Mouse (Mus musculus) liver, embryonic 15.5 days (tissue): ENCODE measurements at regions not wholly inside any gene's neighbourhood (a gene's known extent, or its start where the extent isn't known, plus 50 kb on each side); places are given as distances from the start of the nearest gene placed in this dataset.

Source experiments
- ATAC-seq: fragments of 200-750 bp; cut with Nextera tagmentation; 2 replicates; pipeline ENCODE4 v1.8.0; 2017; ENCODE audit warnings: moderate number of reproducible peaks, mild to moderate bottlenecking, moderate library complexity; ENCODE audit not compliant: insufficient read depth
- H3K27ac ChIP-seq: fragments of 300-500 bp; sonication (generic); replicated peaks from 2 replicates; pipeline ENCODE4 v1.5.1; 2015; ENCODE audit warnings: mild to moderate bottlenecking, inconsistent platforms
- H3K27me3 ChIP-seq: fragments of 300-500 bp; sonication (generic); 2 replicates; pipeline ENCODE4 v1.6.1; 2015; ENCODE audit warnings: mild to moderate bottlenecking, inconsistent platforms
- H3K36me3 ChIP-seq: fragments of 300-500 bp; sonication (generic); replicated peaks from 2 replicates; pipeline ENCODE4 v1.6.1; 2015; ENCODE audit warnings: moderate library complexity, mild to moderate bottlenecking, inconsistent platforms
- H3K4me1 ChIP-seq: fragments of 300-500 bp; sonication (generic); replicated peaks from 2 replicates; pipeline ENCODE4 v1.6.1; 2015; ENCODE audit warnings: inconsistent platforms
- H3K4me2 ChIP-seq: fragments of 300-500 bp; sonication (generic); 2 replicates; pipeline ENCODE4 v1.6.1; 2015; ENCODE audit warnings: moderate library complexity, mild to moderate bottlenecking, inconsistent platforms
- H3K4me3 ChIP-seq: fragments of 300-500 bp; sonication (generic); replicated peaks from 2 replicates; pipeline ENCODE4 v1.5.1; 2015; ENCODE audit warnings: mild to moderate bottlenecking, inconsistent platforms
- H3K9ac ChIP-seq: fragments of 300-500 bp; sonication (generic); 2 replicates; pipeline ENCODE4 v1.6.1; 2015; ENCODE audit warnings: moderate library complexity, mild to moderate bottlenecking, inconsistent platforms
- H3K9me3 ChIP-seq: fragments of 300-500 bp; sonication (generic); replicated peaks from 2 replicates; pipeline ENCODE4 v1.6.1; 2016; ENCODE audit warnings: inconsistent platforms
- WGBS: fragments of 180-500 bp; shearing (Covaris S2); methylation state at CpG from one replicate; pipeline ENCODE4 v1.1.7; 2015; ENCODE audit warnings: mixed read lengths; ENCODE audit not compliant: insufficient replicate concordance; 5-methylcytosine and 5-hydroxymethylcytosine counted together

GRCm38 (mm10) chr7:115358711-115359110 is 615.2 kb downstream of the Insc start:
- Histone ChIP-seq H3K4me3 (no peak overlapping the region), H3K9me3 (no peaks in the 10 kb centered on the region), H3K27ac (no peak overlapping the region), H3K27me3 (no peaks in the 10 kb centered on the region), H3K9ac (no peak overlapping the region), H3K36me3 (no peaks in the 10 kb centered on the region), H3K4me2 (no peak overlapping the region), H3K4me1 (no peaks in the 10 kb centered on the region)
- ATAC-seq: no peak
- WGBS: 59% methylated on average over 6 of the region's 6 CpGs

- H3K27me3 ChIP-seq: no peaks in the 10 kb centered on the region
- no peaks in the 10 kb centered on the region for H3K4me1 ChIP-seq
- no peaks in the 10 kb centered on the region for H3K9me3 ChIP-seq
- H3K4me3 ChIP-seq: no peak overlapping the region
- no peak overlapping the region for H3K9ac ChIP-seq
- H3K27ac ChIP-seq: no peak overlapping the region
- WGBS: 59% methylated on average over 3 of the region's 3 CpGs
- H3K4me2 ChIP-seq: no peak overlapping the region
- no peak for ATAC-seq
- H3K36me3 ChIP-seq: no peaks in the 10 kb centered on the region
Measured at GRCm38 (mm10) chr7:115360142-115360541, 616.6 kb downstream of the Insc start.

GRCm38 (mm10) chr7:115362117-115362516 is 618.6 kb downstream of the Insc start:
- Histone ChIP-seq H3K4me1 (no peaks in the 10 kb centered on the region), H3K9ac (no peak overlapping the region), H3K4me3 (no peak overlapping the region), H3K27ac (no peak overlapping the region), H3K36me3 (no peaks in the 10 kb centered on the region), H3K9me3 (no peaks in the 10 kb centered on the region), H3K4me2 (no peak overlapping the region), H3K27me3 (no peaks in the 10 kb centered on the region)
- WGBS: 42% methylated on average over 2 of the region's 2 CpGs
- ATAC-seq: no peak

GRCm38 (mm10) chr7:115366910-115367309 is 623.4 kb downstream of the Insc start:
- no peaks in the 10 kb centered on the region for H3K9me3 ChIP-seq
- H3K9ac ChIP-seq: no peak overlapping the region
- H3K36me3 ChIP-seq: no peaks in the 10 kb centered on the region
- no peak overlapping the region for H3K4me2 ChIP-seq
- WGBS: 42% methylated on average over 5 of the region's 5 CpGs
- H3K4me3 ChIP-seq: no peak overlapping the region
- no peaks in the 10 kb centered on the region for H3K27me3 ChIP-seq
- ATAC-seq: no peak
- no peaks in the 10 kb centered on the region for H3K4me1 ChIP-seq
- H3K27ac ChIP-seq: no peak overlapping the region

DNA sequence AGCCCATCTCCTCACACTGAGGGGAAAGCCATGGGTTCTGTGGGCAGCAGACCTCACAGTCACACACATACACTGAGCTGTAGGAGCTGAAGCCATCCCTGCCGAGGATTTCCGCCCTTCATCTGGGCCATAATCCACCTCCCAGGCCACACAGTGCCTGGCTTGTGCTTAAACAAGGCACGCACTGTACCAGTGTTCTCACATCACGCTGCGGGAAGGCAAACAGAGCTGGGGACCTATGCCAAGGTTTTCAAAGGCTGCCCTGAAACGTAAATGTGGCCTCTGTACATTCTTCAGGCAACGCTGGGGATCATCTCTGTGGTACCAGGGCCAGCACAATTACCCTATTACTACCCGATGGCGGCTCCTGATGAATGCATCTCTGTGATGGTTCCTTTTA is 627.6 kb downstream of the Insc start:
- Histone ChIP-seq H3K9me3 (no peaks in the 10 kb centered on the region), H3K27me3 (no peaks in the 10 kb centered on the region), H3K36me3 (no peaks in the 10 kb centered on the region), H3K4me1 (no peaks in the 10 kb centered on the region), H3K4me2 (no peak overlapping the region), H3K27ac (no peak overlapping the region), H3K4me3 (no peak overlapping the region), H3K9ac (no peak overlapping the region)
- 61% methylated on average over 9 of the region's 9 CpGs for WGBS
- ATAC-seq: no peak

DNA sequence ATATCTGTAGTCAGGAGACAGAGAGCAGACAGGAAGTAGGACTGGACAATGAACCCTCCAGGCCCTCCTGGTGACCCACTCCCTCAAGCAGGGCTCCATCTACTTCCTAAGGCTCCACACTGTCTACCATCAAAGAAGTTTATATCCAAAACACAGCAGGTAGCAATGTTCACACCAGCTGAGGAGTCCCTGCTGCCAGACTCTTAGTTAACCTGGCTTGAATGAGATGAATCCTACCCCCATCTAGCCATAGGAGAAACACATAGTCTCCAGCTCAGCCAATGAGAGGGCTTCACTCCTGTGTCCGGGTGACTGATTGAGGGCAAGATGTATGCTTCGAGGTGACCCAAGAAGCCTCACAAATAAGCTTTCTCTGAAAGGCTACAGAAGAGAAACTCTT is 629.4 kb downstream of the Insc start:
- no peak overlapping the region for H3K9ac ChIP-seq
- H3K27ac ChIP-seq: no peak overlapping the region
- no peak overlapping the region for H3K4me2 ChIP-seq
- no peak for ATAC-seq
- 55% methylated on average over 2 of the region's 2 CpGs for WGBS
- no peaks in the 10 kb centered on the region for H3K9me3 ChIP-seq
- no peaks in the 10 kb centered on the region for H3K36me3 ChIP-seq
- no peaks in the 10 kb centered on the region for H3K4me1 ChIP-seq
- H3K4me3 ChIP-seq: no peak overlapping the region
- no peaks in the 10 kb centered on the region for H3K27me3 ChIP-seq

GRCm38 (mm10) chr7:115373781-115374533 is 630.5 kb downstream of the Insc start:
- no peak overlapping the region for H3K9ac ChIP-seq
- whole genome bisulfite sequencing: 51% methylated on average over 8 of the region's 8 CpGs
- no peaks in the 10 kb centered on the region for H3K27me3 ChIP-seq
- no peak overlapping the region for H3K27ac ChIP-seq
- ATAC-seq: no peak
- H3K4me1 ChIP-seq: no peaks in the 10 kb centered on the region
- no peaks in the 10 kb centered on the region for H3K36me3 ChIP-seq
- no peak overlapping the region for H3K4me2 ChIP-seq
- H3K9me3 ChIP-seq: no peaks in the 10 kb centered on the region
- H3K4me3 ChIP-seq: no peak overlapping the region

GRCm38 (mm10) chr7:115376067-115376466 is 632.6 kb downstream of the Insc start:
- Histone ChIP-seq H3K4me3 (no peak overlapping the region), H3K36me3 (no peaks in the 10 kb centered on the region), H3K4me1 (no peaks in the 10 kb centered on the region), H3K4me2 (no peak overlapping the region), H3K27ac (no peak overlapping the region), H3K27me3 (no peaks in the 10 kb centered on the region), H3K9me3 (no peaks in the 10 kb centered on the region), H3K9ac (no peak overlapping the region)
- whole genome bisulfite sequencing: 42% methylated on average over 4 of the region's 4 CpGs
- no peak for ATAC-seq

GRCm38 (mm10) chr7:115378836-115379235 is 635.3 kb downstream of the Insc start:
- Histone ChIP-seq H3K4me2 (no peak overlapping the region), H3K27me3 (no peaks in the 10 kb centered on the region), H3K9ac (no peak overlapping the region), H3K4me3 (no peak overlapping the region), H3K9me3 (no peaks in the 10 kb centered on the region), H3K36me3 (no peaks in the 10 kb centered on the region), H3K27ac (no peak overlapping the region), H3K4me1 (no peaks in the 10 kb centered on the region)
- no peak for ATAC-seq
- 62% methylated on average over 3 of the region's 3 CpGs for WGBS

GRCm38 (mm10) chr7:115379600-115379999 is 636.1 kb downstream of the Insc start:
- no peak overlapping the region for H3K4me3 ChIP-seq
- 55% methylated on average over 7 of the region's 7 CpGs for WGBS
- H3K9me3 ChIP-seq: no peaks in the 10 kb centered on the region
- H3K4me1 ChIP-seq: no peaks in the 10 kb centered on the region
- no peak overlapping the region for H3K9ac ChIP-seq
- no peaks in the 10 kb centered on the region for H3K36me3 ChIP-seq
- H3K27me3 ChIP-seq: no peaks in the 10 kb centered on the region
- H3K4me2 ChIP-seq: no peak overlapping the region
- no peak for ATAC-seq
- H3K27ac ChIP-seq: no peak overlapping the region

GRCm38 (mm10) chr7:115380989-115381610 is 637.6 kb downstream of the Insc start:
- Histone ChIP-seq H3K36me3 (no peaks in the 10 kb centered on the region), H3K9me3 (no peaks in the 10 kb centered on the region), H3K4me2 (no peak overlapping the region), H3K4me1 (no peaks in the 10 kb centered on the region), H3K27ac (no peak overlapping the region), H3K27me3 (no peaks in the 10 kb centered on the region), H3K9ac (no peak overlapping the region), H3K4me3 (no peak overlapping the region)
- no peak for ATAC-seq
- 63% methylated on average over 8 of the region's 8 CpGs for WGBS

- no peaks in the 10 kb centered on the region for H3K4me1 ChIP-seq
- 65% methylated on average over 2 of the region's 2 CpGs for WGBS
Measured at GRCm38 (mm10) chr7:115382876-115383275, 639.4 kb downstream of the Insc start.

More at GRCm38 (mm10) chr7:115382876-115383275, 639.4 kb downstream of the Insc start:
- no peak for ATAC-seq
- Histone ChIP-seq H3K4me2 (no peak overlapping the region), H3K9me3 (no peaks in the 10 kb centered on the region), H3K36me3 (no peaks in the 10 kb centered on the region), H3K4me3 (no peak overlapping the region), H3K27ac (no peak overlapping the region), H3K9ac (no peak overlapping the region), H3K27me3 (no peaks in the 10 kb centered on the region)
